Mouse (Mus musculus): ENCODE data around the gene Mis18a. TPM values are rescaled to one million over a fixed set of nuclear protein-coding genes. Genes with fewer than 3 reads are reported as not detected.
A peak's percentile ranks its signal among the peaks of the same experiment; 100 is the strongest.

The Mis18a gene
- total RNA-seq, 1 experiment: 21.3 TPM

DNA sequence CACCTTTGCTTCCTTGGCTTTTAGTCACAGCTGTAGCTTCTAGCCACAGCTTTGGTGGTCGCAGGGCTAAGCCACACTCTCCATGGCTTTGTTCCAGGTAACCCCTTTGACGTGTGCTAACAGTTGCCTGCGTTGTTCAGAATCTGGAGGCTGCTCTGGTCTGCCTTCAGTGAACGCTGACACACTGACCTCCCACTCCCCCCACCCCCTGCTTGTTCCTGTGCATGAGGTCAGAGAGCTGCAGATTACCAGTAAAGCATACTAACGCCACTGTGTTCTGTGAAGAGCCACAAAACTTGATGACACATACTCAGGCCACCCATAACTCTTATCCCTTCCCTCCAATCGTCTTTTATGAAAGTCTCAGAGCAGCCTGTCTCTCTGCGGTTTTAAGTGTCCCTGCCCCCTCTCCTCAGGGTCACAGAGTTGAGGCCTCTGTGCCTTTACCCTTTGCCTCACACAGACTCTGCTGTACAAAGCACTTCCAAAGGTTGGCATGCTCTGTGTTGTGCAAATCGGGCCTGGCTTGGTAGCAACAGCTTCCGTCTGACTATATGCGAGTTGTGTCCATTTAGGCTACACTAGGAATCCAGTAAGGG lies 9.6 kb upstream of the Mis18a start:
- in situ Hi-C loops (cut with MboI; ENCODE audit: low sequenced_read_pairs in 2 of 2, unreplicated experiment in 2 of 2): no loop called here
- Histone ChIP-seq H3K4me1 (ENCODE audit: control insufficient read depth in 2 of 2, insufficient read depth in 2 of 2, low read length in 2 of 2, poor library complexity in 1 of 2) (peaks cover 1 to 8% of the 10 kb centered on the region in 2 experiments; a peak in 1 of 4 replicates), H3K27ac (ENCODE audit: insufficient read depth, low read depth, low read length, poor library complexity, severe bottlenecking) (no peak overlapping the region), H3K36me3 (ENCODE audit: control insufficient read depth, insufficient read depth, low read length, poor library complexity, severe bottlenecking) (no peaks in the 10 kb centered on the region), H3K9ac (ENCODE audit: insufficient read depth, low read depth, low read length, poor library complexity, severe bottlenecking) (no peak overlapping the region), H3K4me3 (ENCODE audit: insufficient read depth in 1 of 2, low read depth in 1 of 2, low read length in 2 of 2, poor library complexity in 1 of 2, severe bottlenecking in 1 of 2) (no peak overlapping the region), H3K9me3 (ENCODE audit: control insufficient read depth, insufficient read depth, low read depth, low read length) (no peaks in the 10 kb centered on the region)
- TF ChIP-seq ZNF384 (IDR thresholded peaks at IDR 0.05; ENCODE audit: low read depth, low read length) (no peak), ZC3H11A (IDR thresholded peaks at IDR 0.05; ENCODE audit: borderline replicate concordance, low read depth, low read length) (no peak), HCFC1 (IDR thresholded peaks at IDR 0.05; ENCODE audit: borderline replicate concordance, insufficient read depth, low read length) (no peak), CHD2 (IDR thresholded peaks at IDR 0.05; ENCODE audit: low read depth, low read length) (no peak), MAFK (IDR thresholded peaks at IDR 0.05; ENCODE audit: insufficient read depth, low read depth, low read length) (no peak)
- no peak for DNase-seq (ENCODE audit: low read depth, low spot score)

DNA sequence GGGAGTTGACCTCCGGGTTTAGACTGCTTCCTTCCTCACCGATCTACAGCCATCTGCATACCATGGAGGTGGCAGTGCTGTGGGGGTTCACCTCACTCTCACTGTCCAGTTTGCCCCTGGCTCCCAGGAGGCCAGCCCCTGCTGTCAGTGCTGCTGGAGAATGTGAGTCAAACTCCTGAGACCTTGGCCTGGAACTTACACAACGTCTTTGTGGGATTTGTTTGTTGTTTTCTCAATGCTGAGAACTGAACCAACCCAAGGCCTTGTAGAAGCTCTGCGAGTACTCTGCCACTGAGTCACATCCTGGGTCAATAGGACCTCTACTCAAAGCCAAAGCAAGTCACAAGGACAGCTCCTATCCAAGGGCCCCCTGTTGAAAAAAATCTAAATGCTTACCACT lies 8.4 kb upstream of the Mis18a start:
- no peak for DNase-seq (ENCODE audit: low read depth, low spot score)
- H3K4me3 ChIP-seq (ENCODE audit: insufficient read depth in 1 of 2, low read depth in 1 of 2, low read length in 2 of 2, poor library complexity in 1 of 2, severe bottlenecking in 1 of 2): no peak overlapping the region
- H3K36me3 ChIP-seq (ENCODE audit: control insufficient read depth, insufficient read depth, low read length, poor library complexity, severe bottlenecking): no peaks in the 10 kb centered on the region
- no peak overlapping the region for H3K9ac ChIP-seq (ENCODE audit: insufficient read depth, low read depth, low read length, poor library complexity, severe bottlenecking)
- H3K9me3 ChIP-seq (ENCODE audit: control insufficient read depth, insufficient read depth, low read depth, low read length): no peaks in the 10 kb centered on the region
- TF ChIP-seq MAFK (IDR thresholded peaks at IDR 0.05; ENCODE audit: insufficient read depth, low read depth, low read length): no peak
- TF ChIP-seq ZC3H11A (IDR thresholded peaks at IDR 0.05; ENCODE audit: borderline replicate concordance, low read depth, low read length): no peak
- TF ChIP-seq ZNF384 (IDR thresholded peaks at IDR 0.05; ENCODE audit: low read depth, low read length): no peak
- in situ Hi-C loops (cut with MboI; ENCODE audit: low sequenced_read_pairs in 2 of 2, unreplicated experiment in 2 of 2): no loop called here
- peaks cover 1 to 8% of the 10 kb centered on the region in 2 experiments; a peak in 1 of 4 replicates for H3K4me1 ChIP-seq (ENCODE audit: control insufficient read depth in 2 of 2, insufficient read depth in 2 of 2, low read length in 2 of 2, poor library complexity in 1 of 2)
- no peak overlapping the region for H3K27ac ChIP-seq (ENCODE audit: insufficient read depth, low read depth, low read length, poor library complexity, severe bottlenecking)

DNA sequence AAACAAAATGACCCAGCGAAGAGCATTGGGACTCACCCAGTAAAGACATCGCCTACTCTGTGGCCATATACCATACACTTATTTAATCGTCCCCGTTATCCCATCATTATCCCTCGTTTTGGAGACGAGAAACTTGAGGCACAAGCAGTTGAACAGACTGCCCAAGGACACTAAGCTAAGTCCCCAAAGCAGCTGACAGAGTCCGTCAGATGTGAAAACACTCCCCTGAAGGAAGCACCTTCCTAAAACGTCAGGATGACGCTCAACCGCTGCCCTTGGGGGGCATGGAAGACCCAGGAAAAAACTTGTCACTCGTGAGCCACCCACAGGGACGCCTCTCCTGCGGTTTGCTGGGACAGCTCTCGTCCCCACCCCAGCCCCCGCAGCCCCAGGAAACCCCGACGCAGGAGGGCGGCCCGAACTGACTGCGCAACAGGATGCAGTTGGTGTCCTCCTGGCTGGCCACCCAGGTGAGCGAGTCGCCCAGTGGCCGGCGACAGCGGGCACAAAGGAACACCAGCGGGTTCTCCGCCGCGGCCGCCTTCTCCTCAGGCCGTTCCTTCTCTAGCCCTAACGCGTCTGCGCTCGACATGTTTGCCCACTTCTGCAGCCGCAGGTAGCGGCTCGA lies 490 bp downstream of the Mis18a start:
- H3K9me3 ChIP-seq (ENCODE audit: control insufficient read depth, insufficient read depth, low read depth, low read length): no peaks in the 10 kb centered on the region
- TF ChIP-seq HCFC1 (IDR thresholded peaks at IDR 0.05; ENCODE audit: borderline replicate concordance, insufficient read depth, low read length): no peak
- peak; percentile 3; the same call in 1 of the 2 replicates for TF ChIP-seq ZC3H11A (IDR thresholded peaks at IDR 0.05; ENCODE audit: borderline replicate concordance, low read depth, low read length)
- in situ Hi-C loops (cut with MboI; ENCODE audit: low sequenced_read_pairs in 2 of 2, unreplicated experiment in 2 of 2): no loop called here
- DNase-seq (ENCODE audit: low read depth, low spot score): no peak
- peak overlapping the region; percentile 90 for H3K9ac ChIP-seq (ENCODE audit: insufficient read depth, low read depth, low read length, poor library complexity, severe bottlenecking)
- H3K4me3 ChIP-seq (ENCODE audit: insufficient read depth in 1 of 2, low read depth in 1 of 2, low read length in 2 of 2, poor library complexity in 1 of 2, severe bottlenecking in 1 of 2): peak overlapping the region; percentile 84 to 97
- H3K27ac ChIP-seq (ENCODE audit: insufficient read depth, low read depth, low read length, poor library complexity, severe bottlenecking): no peak overlapping the region
- H3K36me3 ChIP-seq (ENCODE audit: control insufficient read depth, insufficient read depth, low read length, poor library complexity, severe bottlenecking): peaks cover 12% of the 10 kb centered on the region; the same call in 1 of the 2 replicates
- peaks cover 3 to 4% of the 10 kb centered on the region in 2 experiments; a peak in 2 of 4 replicates for H3K4me1 ChIP-seq (ENCODE audit: control insufficient read depth in 2 of 2, insufficient read depth in 2 of 2, low read length in 2 of 2, poor library complexity in 1 of 2)

DNA sequence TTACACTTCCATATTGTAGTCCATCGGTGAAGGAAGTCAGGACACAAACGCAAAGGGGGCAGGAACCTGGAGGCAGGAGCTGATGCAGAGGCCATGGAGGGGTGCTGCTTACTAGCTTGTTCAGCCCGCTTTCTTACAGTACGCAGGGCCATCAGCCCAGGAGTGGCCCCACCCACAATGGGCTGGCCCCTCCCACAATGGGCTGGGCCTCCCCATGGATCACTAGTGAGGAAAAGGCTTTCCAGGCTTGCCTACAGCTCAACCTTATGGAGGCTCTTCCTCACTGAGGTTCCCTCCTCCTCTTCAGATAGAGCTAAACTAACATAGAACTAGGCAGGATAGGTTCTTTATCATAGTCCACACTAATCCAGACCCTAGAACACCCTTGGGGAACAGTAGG lies 3.2 kb downstream of the Mis18a start:
- Histone ChIP-seq H3K9ac (ENCODE audit: insufficient read depth, low read depth, low read length, poor library complexity, severe bottlenecking) (no peak overlapping the region), H3K4me3 (ENCODE audit: insufficient read depth in 1 of 2, low read depth in 1 of 2, low read length in 2 of 2, poor library complexity in 1 of 2, severe bottlenecking in 1 of 2) (no peak overlapping the region), H3K4me1 (ENCODE audit: control insufficient read depth in 2 of 2, insufficient read depth in 2 of 2, low read length in 2 of 2, poor library complexity in 1 of 2) (peaks cover 3 to 4% of the 10 kb centered on the region in 2 experiments; a peak in 2 of 4 replicates), H3K36me3 (ENCODE audit: control insufficient read depth, insufficient read depth, low read length, poor library complexity, severe bottlenecking) (peaks cover 21% of the 10 kb centered on the region), H3K27ac (ENCODE audit: insufficient read depth, low read depth, low read length, poor library complexity, severe bottlenecking) (no peak overlapping the region), H3K9me3 (ENCODE audit: control insufficient read depth, insufficient read depth, low read depth, low read length) (no peaks in the 10 kb centered on the region)
- in situ Hi-C loops (cut with MboI; ENCODE audit: low sequenced_read_pairs in 2 of 2, unreplicated experiment in 2 of 2): no loop called here
- TF ChIP-seq HCFC1 (IDR thresholded peaks at IDR 0.05; ENCODE audit: borderline replicate concordance, insufficient read depth, low read length) (no peak), ZNF384 (IDR thresholded peaks at IDR 0.05; ENCODE audit: low read depth, low read length) (no peak), MAFK (IDR thresholded peaks at IDR 0.05; ENCODE audit: insufficient read depth, low read depth, low read length) (no peak)
- DNase-seq (ENCODE audit: low read depth, low spot score): no peak

DNA sequence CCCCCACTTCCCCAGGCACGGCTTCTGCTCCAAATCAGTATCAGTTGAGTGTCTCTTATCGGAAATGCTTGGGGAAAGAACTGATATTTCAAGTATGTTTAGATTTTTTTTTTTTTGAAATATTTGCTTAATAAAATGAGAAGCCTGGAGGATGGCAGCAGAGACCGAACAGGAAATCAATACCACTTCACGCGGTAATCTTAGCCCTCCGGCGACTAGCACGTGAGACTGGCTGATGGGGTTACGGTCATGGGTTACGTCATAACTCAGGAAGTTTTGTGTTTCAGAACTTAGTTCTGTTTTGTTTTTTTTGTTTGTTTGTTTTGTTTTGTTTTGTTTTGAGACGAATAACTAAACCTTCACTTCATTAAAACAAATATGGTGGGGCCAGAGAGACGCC lies 16.9 kb downstream of the Mis18a start:
- in situ Hi-C loops (cut with MboI; ENCODE audit: low sequenced_read_pairs in 2 of 2, unreplicated experiment in 2 of 2): no loop called here
- Histone ChIP-seq H3K27ac (ENCODE audit: insufficient read depth, low read depth, low read length, poor library complexity, severe bottlenecking) (no peak overlapping the region), H3K9me3 (ENCODE audit: control insufficient read depth, insufficient read depth, low read depth, low read length) (no peaks in the 10 kb centered on the region), H3K4me1 (ENCODE audit: control insufficient read depth in 2 of 2, insufficient read depth in 2 of 2, low read length in 2 of 2, poor library complexity in 1 of 2) (peaks cover 7 to 26% of the 10 kb centered on the region in 2 experiments; a peak in 3 of 4 replicates), H3K36me3 (ENCODE audit: control insufficient read depth, insufficient read depth, low read length, poor library complexity, severe bottlenecking) (no peaks in the 10 kb centered on the region), H3K4me3 (ENCODE audit: insufficient read depth in 1 of 2, low read depth in 1 of 2, low read length in 2 of 2, poor library complexity in 1 of 2, severe bottlenecking in 1 of 2) (no peak overlapping the region), H3K9ac (ENCODE audit: insufficient read depth, low read depth, low read length, poor library complexity, severe bottlenecking) (no peak overlapping the region)
- TF ChIP-seq ZNF384 (IDR thresholded peaks at IDR 0.05; ENCODE audit: low read depth, low read length) (no peak), CHD2 (IDR thresholded peaks at IDR 0.05; ENCODE audit: low read depth, low read length) (no peak), MAFK (IDR thresholded peaks at IDR 0.05; ENCODE audit: insufficient read depth, low read depth, low read length) (no peak), ZC3H11A (IDR thresholded peaks at IDR 0.05; ENCODE audit: borderline replicate concordance, low read depth, low read length) (no peak), HCFC1 (IDR thresholded peaks at IDR 0.05; ENCODE audit: borderline replicate concordance, insufficient read depth, low read length) (no peak)
- DNase-seq (ENCODE audit: low read depth, low spot score): no peak

Data from ES-E14 (cell line).